Comparison of ENCODE assay signal across 17 mouse cellular contexts in genomic region chr15:32232666-32233141, GRCm38 (mm10). TPM values are rescaled to one million over a fixed set of nuclear protein-coding genes. Genes with fewer than 3 reads are reported as not detected.
DNase-seq lines count a peak whose midpoint lies in the region; ATAC-seq and TF ChIP-seq lines count a peak whose summit lies in the region.
"Not testable (repeated sequence)": the region's sequence is repeated elsewhere in the genome, so short reads cannot be mapped to it uniquely, and the experiment has no call there.
"Had no signal": no experiment of that assay in that cellular context is flagged by ENCODE, and none has a peak within 500 bp of the region (broad histone marks: within the 10 kb centered on the region; RNA-seq: fewer than 3 reads in every experiment).

No protein-coding gene starts in this region.

- in situ Hi-C loops in Patski (cut with MboI; ENCODE audit: low pct_unique_long_range_greater_than_20kb) = loop anchor here (25.0 kb wide), 1 partner anchor 620 kb away; the partner anchor contains the start of genes Cct5 and Fam173b

- not testable (repeated sequence) for H3K4me2 ChIP-seq in liver, embryonic 12.5 days

- 10% methylated on average over 8 of the region's 8 CpGs for WGBS in heart, adult 2 months
- 7% methylated on average over 8 of the region's 8 CpGs for WGBS in liver, embryonic 12.5 days (ENCODE audit: insufficient replicate concordance)

- not testable (repeated sequence) for H3K9ac ChIP-seq in heart, adult 2 months (ENCODE audit: low read depth, low read length); liver, embryonic 12.5 days

- TF ChIP-seq EP300 in heart, adult 2 months (IDR thresholded peaks at IDR 0.05; ENCODE audit: insufficient read depth, low read depth, low read length) = not testable (repeated sequence)

- H3K4me3 ChIP-seq in brown adipose tissue, adult 24 weeks (ENCODE audit: insufficient read depth, low read depth, low read length); heart, adult 2 months; liver, embryonic 12.5 days: not testable (repeated sequence)

- not testable (repeated sequence) for H3K79me2 ChIP-seq in heart, adult 2 months (replicated peaks; ENCODE audit: control insufficient read depth, insufficient read depth, low read length)

- not testable (repeated sequence) for H3K36me3 ChIP-seq in heart, adult 2 months (ENCODE audit: control insufficient read depth, insufficient read depth, low read length); liver, embryonic 12.5 days

- peak; percentile 49 for ATAC-seq in Patski
- 0 out of 2 replicates have a peak, but pooled peaks have one; percentile 51 for ATAC-seq in liver, embryonic 12.5 days

- H3K4me1 ChIP-seq in brown adipose tissue, adult 24 weeks (ENCODE audit: control insufficient read depth, insufficient read depth, insufficient read length, low read length); heart, adult 2 months (ENCODE audit: control insufficient read depth, insufficient read depth, low read length); liver, embryonic 12.5 days: not testable (repeated sequence)

- not testable (repeated sequence) for TF ChIP-seq POLR2A in heart, adult 2 months (IDR thresholded peaks at IDR 0.05; ENCODE audit: insufficient read depth, low read depth, low read length)

- CTCF ChIA-PET in Patski (lab: Charles Lee) = not testable (repeated sequence)

- DNase-seq in Patski (ENCODE audit: low read depth, low spot score) = not testable (repeated sequence)
- DNase-seq in heart, adult 2 months = peak; percentile 52 to 74
- DNase-seq in heart, postnatal 14 days = peak; percentile 31 to 58
- DNase-seq in kidney, adult 8-10 months = peak; percentile 37 to 46
- peak; percentile 67 for DNase-seq in lung, postnatal 10 days
- DNase-seq in testis, postnatal 14 days (ENCODE audit: low spot score) = peak; percentile 42

- H3K9me3 ChIP-seq in liver, embryonic 12.5 days (replicated peaks) = not testable (repeated sequence)

- TF ChIP-seq CTCF in Patski (IDR thresholded peaks at IDR 0.05); heart, adult 2 months (IDR thresholded peaks at IDR 0.05): not testable (repeated sequence)

- H3K27ac ChIP-seq in brown adipose tissue, adult 24 weeks (replicated peaks; ENCODE audit: low read depth, low read length) = peak overlapping the region; percentile 73; the same call in 1 of the 2 replicates
- peak overlapping the region; percentile 76 for H3K27ac ChIP-seq in heart, adult 2 months
- H3K27ac ChIP-seq in liver, embryonic 12.5 days = not testable (repeated sequence)

- not testable (repeated sequence) for H3K27me3 ChIP-seq in Patski; heart, adult 2 months (ENCODE audit: control insufficient read depth, insufficient read depth, low read length); liver, embryonic 12.5 days (replicated peaks)

- POLR2A ChIA-PET in Patski (lab: Charles Lee) = not testable (repeated sequence)

- intact Hi-C loops in heart, adult 2 months (cut with DNase I); heart, postnatal 14 days (cut with DNase I): not testable (repeated sequence)

RNA-seq across cellular contexts. Expression of gene Sema5a, which starts 11.9 kb away (rescaled TPM):
- 69.9 TPM for polyA plus RNA-seq in Patski (2021)
- 1.3 and 1.7 TPM in 2 replicates for polyA plus RNA-seq in brown adipose tissue, adult 24 weeks (2012; ENCODE audit: insufficient read depth, insufficient read length, missing spikeins)
- total RNA-seq in heart, adult 2 months (2021) = 10 to 100 TPM in 1 of 2 experiments, 1 to 10 TPM in 1; 7.9 to 10.6 TPM
- 1.8 and 2.6 TPM in 2 replicates for polyA plus RNA-seq in heart, adult 2 months (2012; rRNA removed)
- total RNA-seq in heart, postnatal 14 days (2021) = 10 to 100 TPM; 16.8 to 16.9 TPM
- 0.86 and 1.4 TPM in 2 replicates for polyA plus RNA-seq in liver, embryonic 12.5 days (2016; fragmentation: Nextera tagmentation; extraction: Ambion mirVana)
- polyA plus RNA-seq: G1E had no signal

RNA-seq across cellular contexts. Expression of gene Tas2r119, which starts 55.6 kb away (rescaled TPM):
- not detected for polyA plus RNA-seq in Patski (2021)
- polyA plus RNA-seq in brown adipose tissue, adult 24 weeks (2012; ENCODE audit: insufficient read depth, insufficient read length, missing spikeins) = not detected in 2 replicates
- total RNA-seq in heart, adult 2 months (2021) = not detected
- not detected in 2 replicates for polyA plus RNA-seq in heart, adult 2 months (2012; rRNA removed)
- total RNA-seq in heart, postnatal 14 days (2021) = not detected
- not detected in 2 replicates for polyA plus RNA-seq in liver, embryonic 12.5 days (2016; fragmentation: Nextera tagmentation; extraction: Ambion mirVana)
- total RNA-seq: gastrocnemius, postnatal 36 days; layer of hippocampus, postnatal 14 days; left cerebral cortex, postnatal 25 days had no signal
- polyA plus RNA-seq: forebrain, embryonic 16.5 days; G1E; hindbrain, embryonic 13.5 days; kidney, embryonic 16.5 days; liver, embryonic 14.5 days; midbrain, embryonic 10.5 days had no signal

Comparison
In these comparisons a context has a peak if more than half of its experiments do, and no peak if none do; other contexts are left out.
1. RNA of gene Sema5a, which starts 11.9 kb away (polyA plus RNA-seq): 69.9 TPM in Patski (single experiment); 1.8 to 2.6 TPM in heart, adult 2 months, 1.3 to 1.7 TPM in brown adipose tissue, adult 24 weeks and 0.86 to 1.4 TPM in liver, embryonic 12.5 days; every median in the first group is over 10 times any median in the second.